19 mouse cellular contexts compared by ENCODE assay signal in the genomic region with DNA sequence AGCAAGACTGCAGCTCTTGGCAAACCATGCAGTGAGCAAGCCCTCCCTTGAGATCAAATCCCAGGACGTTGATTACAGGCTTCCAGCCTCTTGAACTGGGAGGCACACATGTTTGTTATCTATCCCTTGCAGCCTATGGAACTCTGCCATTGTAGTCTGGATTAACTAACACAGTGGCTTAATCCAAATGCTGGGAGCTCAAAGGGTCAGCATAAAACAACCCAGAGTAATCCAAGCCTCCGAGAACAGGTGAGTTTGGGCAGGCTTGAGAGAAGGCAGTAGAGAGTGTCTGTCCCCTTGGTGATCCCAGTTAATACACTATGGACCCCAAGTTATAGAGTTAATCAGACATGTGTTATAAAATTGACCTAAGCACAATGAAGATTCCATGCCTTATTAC.
DNase-seq lines count a peak whose midpoint lies in the region; ATAC-seq lines count a peak whose summit lies in the region.
"Had no signal": no experiment of that assay in that cellular context is flagged by ENCODE, and none has a peak within 500 bp of the region (broad histone marks: within the 10 kb centered on the region; RNA-seq: fewer than 3 reads in every experiment).

No protein-coding gene starts in this region.

- no peak for ATAC-seq in midbrain, embryonic 11.5 days (ENCODE audit: low FRiP score)
- ATAC-seq in midbrain, embryonic 15.5 days (replicated peaks) = no peak
- ATAC-seq: activated CD4-positive, CD25-positive, alpha-beta regulatory T cell, adult 4 months; CD4-positive, CD25-positive, alpha-beta regulatory T cell, adult 4 months; Patski had no signal

- no peaks in the 10 kb centered on the region for H3K4me1 ChIP-seq in midbrain, embryonic 11.5 days (ENCODE audit: control insufficient read depth, insufficient read depth, low read length)
- H3K4me1 ChIP-seq in midbrain, embryonic 15.5 days = no peaks in the 10 kb centered on the region

- no peaks in the 10 kb centered on the region for H3K27me3 ChIP-seq in midbrain, embryonic 11.5 days (ENCODE audit: control insufficient read depth, insufficient read depth, low read length)
- H3K27me3 ChIP-seq in midbrain, embryonic 15.5 days (replicated peaks) = no peaks in the 10 kb centered on the region
- H3K27me3 ChIP-seq: CH12.LX, Patski had no signal

- 59% methylated on average over 2 of the region's 2 CpGs for WGBS in midbrain, embryonic 11.5 days
- 37% methylated on average over 2 of the region's 2 CpGs for WGBS in midbrain, embryonic 15.5 days

- no peaks in the 10 kb centered on the region for H3K36me3 ChIP-seq in midbrain, embryonic 11.5 days (ENCODE audit: control insufficient read depth, insufficient read depth, low read length)
- no peaks in the 10 kb centered on the region for H3K36me3 ChIP-seq in midbrain, embryonic 15.5 days (replicated peaks)
- H3K36me3 ChIP-seq: G1E had no signal

- H3K27ac ChIP-seq in midbrain, embryonic 11.5 days (ENCODE audit: low read depth, low read length) = no peak overlapping the region
- H3K27ac ChIP-seq in midbrain, embryonic 15.5 days = no peak overlapping the region

- no peak overlapping the region for H3K4me2 ChIP-seq in midbrain, embryonic 11.5 days
- H3K4me2 ChIP-seq in midbrain, embryonic 15.5 days = no peak overlapping the region

- H3K9ac ChIP-seq in midbrain, embryonic 11.5 days (ENCODE audit: low read length) = no peak overlapping the region
- H3K9ac ChIP-seq in midbrain, embryonic 15.5 days = no peak overlapping the region

- H3K4me3 ChIP-seq in midbrain, embryonic 11.5 days (ENCODE audit: low read depth, low read length) = no peak overlapping the region
- no peak overlapping the region for H3K4me3 ChIP-seq in midbrain, embryonic 15.5 days

- no peaks in the 10 kb centered on the region for H3K9me3 ChIP-seq in midbrain, embryonic 11.5 days (ENCODE audit: control insufficient read depth, low read length)
- no peaks in the 10 kb centered on the region for H3K9me3 ChIP-seq in midbrain, embryonic 15.5 days
- H3K9me3 ChIP-seq: G1E had no signal

- DNase-seq in heart, adult 11 months = peak; percentile 73
- no peak for DNase-seq in heart, adult 8-10 months (ENCODE audit: low spot score)
- peak; percentile 76 for DNase-seq in midbrain, embryonic 11.5 days (ENCODE audit: low spot score, missing footprints)
- DNase-seq: adrenal gland, adult 2 months; adrenal gland, adult 8-10 months; adrenal gland, postnatal 10 days; adrenal gland, postnatal 14 days; adrenal gland, postnatal 25 days; adrenal gland, postnatal 36 days; B cell, adult 2 months; cerebellum, adult 11 months; cerebellum, adult 11-12 months; cerebellum, adult 18-20 months had no signal
